Mouse (Mus musculus): ENCODE measurements around the gene Bcl2l11.

DNA sequence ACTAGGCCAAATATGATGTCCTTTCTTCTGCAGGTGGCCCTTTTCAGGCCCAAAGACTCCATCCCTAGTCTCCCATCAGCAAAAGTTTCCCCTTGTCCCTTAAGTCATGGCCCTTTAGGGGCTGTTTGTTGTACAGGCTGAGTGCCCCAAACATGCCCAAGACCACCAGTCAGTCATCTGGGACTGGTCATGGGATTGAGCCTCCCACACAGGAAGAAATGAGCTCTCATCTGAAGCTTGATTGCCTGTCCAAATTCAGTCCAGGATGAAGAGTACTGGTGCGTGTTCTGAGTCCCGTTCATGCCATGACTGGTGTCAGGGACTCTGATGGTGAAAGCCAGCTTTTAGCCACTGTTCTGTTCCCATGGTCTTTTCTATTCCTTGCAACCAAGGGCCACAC lies 33.4 kb upstream of the Bcl2l11 start:
- no peak for TF ChIP-seq POLR2A (IDR thresholded peaks at IDR 0.05; ENCODE audit: low read depth, low read length)
- TF ChIP-seq CTCF (IDR thresholded peaks at IDR 0.05; ENCODE audit: borderline replicate concordance, insufficient read depth, low read length): no peak

Measured in embryonic fibroblast, embryonic 13.5 days (primary cell).